Mouse (Mus musculus): ENCODE measurements around the gene Lrrn1. TPM values are rescaled to one million over a fixed set of nuclear protein-coding genes. Genes with fewer than 3 reads are reported as not detected.

Gene Lrrn1
- polyA plus RNA-seq, 1 experiment from 2014 or later: 59.0 TPM

DNA sequence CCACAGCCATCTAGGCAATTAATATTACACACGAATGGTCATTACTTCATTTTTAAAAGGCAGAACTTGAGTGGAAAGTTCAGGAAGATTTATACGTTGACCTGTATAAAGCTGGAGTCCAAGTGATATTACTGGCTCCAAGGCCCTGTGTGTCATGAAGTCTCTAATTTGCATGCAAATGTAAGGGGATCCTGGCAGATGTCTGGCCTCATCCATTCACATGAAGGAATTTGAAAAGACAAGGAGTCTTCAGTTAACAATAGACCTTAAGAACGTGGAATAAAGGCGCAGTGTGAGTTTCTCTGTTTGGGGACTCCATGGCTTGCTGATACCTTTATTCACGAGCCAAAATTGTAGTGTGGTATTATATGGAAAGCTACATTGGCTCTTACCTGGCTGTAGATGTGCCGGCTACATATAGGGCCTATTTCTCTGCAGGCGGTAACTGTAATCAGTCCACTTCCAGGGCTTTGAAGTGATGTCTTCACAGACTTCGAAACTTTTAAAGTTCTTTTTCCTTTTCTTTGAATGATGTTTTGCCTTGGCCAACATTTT lies 2.0 kb downstream of the Lrrn1 start:
- H3K4me1 ChIP-seq (ENCODE audit: control insufficient read depth, insufficient read depth, low read length): no peaks in the 10 kb centered on the region
- H3K27ac ChIP-seq (replicated peaks; ENCODE audit: low read depth, low read length): no peak overlapping the region
- no peaks in the 10 kb centered on the region; the same call in none of the 2 replicates for H3K27me3 ChIP-seq (ENCODE audit: control insufficient read depth, insufficient read depth, low read length)
- H3K4me3 ChIP-seq (ENCODE audit: low read depth, low read length): peak overlapping the region; percentile 64
- WGBS: 31% methylated on average over 8 of the region's 8 CpGs
- H3K4me2 ChIP-seq (ENCODE audit: low read depth, low read length): peak overlapping the region; percentile 85; the same call in 1 of the 2 replicates
- ATAC-seq (replicated peaks; ENCODE audit: insufficient number of reproducible peaks, low FRiP score, low TSS enrichment, low read depth) (no peak), DNase-seq (ENCODE audit: low spot score) (no peak)
- no peak overlapping the region for H3K9ac ChIP-seq (replicated peaks; ENCODE audit: low read length)
- H3K36me3 ChIP-seq (replicated peaks; ENCODE audit: control insufficient read depth, insufficient read depth, low read depth, low read length): no peaks in the 10 kb centered on the region
- no peaks in the 10 kb centered on the region for H3K9me3 ChIP-seq (replicated peaks; ENCODE audit: control insufficient read depth, low read length)

- Histone ChIP-seq H3K4me3 (ENCODE audit: low read depth, low read length) (no peak overlapping the region), H3K9me3 (replicated peaks; ENCODE audit: control insufficient read depth, low read length) (no peaks in the 10 kb centered on the region), H3K27me3 (ENCODE audit: control insufficient read depth, insufficient read depth, low read length) (no peaks in the 10 kb centered on the region; the same call in none of the 2 replicates), H3K4me2 (ENCODE audit: low read depth, low read length) (no peak overlapping the region), H3K36me3 (replicated peaks; ENCODE audit: control insufficient read depth, insufficient read depth, low read depth, low read length) (no peaks in the 10 kb centered on the region), H3K9ac (replicated peaks; ENCODE audit: low read length) (no peak overlapping the region), H3K4me1 (ENCODE audit: control insufficient read depth, insufficient read depth, low read length) (no peaks in the 10 kb centered on the region), H3K27ac (replicated peaks; ENCODE audit: low read depth, low read length) (no peak overlapping the region)
- no peak for DNase-seq (ENCODE audit: low spot score)
- ATAC-seq (replicated peaks; ENCODE audit: insufficient number of reproducible peaks, low FRiP score, low TSS enrichment, low read depth): no peak
- 52% methylated on average over 1 of the region's 1 CpGs for WGBS
These were observed 5.0 kb downstream of the Lrrn1 start for GRCm38 (mm10) chr6:107534533-107534932.

- Histone ChIP-seq H3K4me3 (ENCODE audit: low read depth, low read length) (no peak overlapping the region), H3K4me1 (ENCODE audit: control insufficient read depth, insufficient read depth, low read length) (no peaks in the 10 kb centered on the region), H3K27ac (replicated peaks; ENCODE audit: low read depth, low read length) (no peak overlapping the region), H3K9ac (replicated peaks; ENCODE audit: low read length) (no peak overlapping the region), H3K27me3 (ENCODE audit: control insufficient read depth, insufficient read depth, low read length) (no peaks in the 10 kb centered on the region; the same call in 1 of the 2 replicates), H3K9me3 (replicated peaks; ENCODE audit: control insufficient read depth, low read length) (no peaks in the 10 kb centered on the region), H3K4me2 (ENCODE audit: low read depth, low read length) (no peak overlapping the region), H3K36me3 (replicated peaks; ENCODE audit: control insufficient read depth, insufficient read depth, low read depth, low read length) (no peaks in the 10 kb centered on the region)
- WGBS: 88% methylated on average over 4 of the region's 4 CpGs
- no peak for ATAC-seq (replicated peaks; ENCODE audit: insufficient number of reproducible peaks, low FRiP score, low TSS enrichment, low read depth)
- no peak for DNase-seq (ENCODE audit: low spot score)
These were observed 7.1 kb downstream of the Lrrn1 start for GRCm38 (mm10) chr6:107536631-107537030.

DNA sequence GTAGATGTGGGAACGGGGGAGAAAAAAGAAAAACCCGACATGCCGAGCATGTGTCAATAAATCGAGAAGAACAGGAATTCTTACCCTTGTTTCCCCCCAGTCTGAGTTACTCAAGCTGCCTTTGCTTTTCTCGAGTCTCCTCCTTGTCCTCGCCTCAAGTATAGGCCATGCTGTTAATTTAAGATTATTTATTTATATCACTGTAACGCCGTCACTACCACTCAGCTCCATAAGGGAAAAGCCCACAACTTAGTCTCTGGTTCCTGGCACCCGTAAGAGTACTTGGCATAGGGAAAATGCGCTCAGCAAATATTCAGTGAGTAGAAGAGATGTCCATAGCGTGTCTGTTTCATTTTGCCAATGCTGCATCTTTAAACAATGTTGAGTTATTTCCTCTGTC lies 11.7 kb downstream of the Lrrn1 start:
- ATAC-seq (replicated peaks; ENCODE audit: insufficient number of reproducible peaks, low FRiP score, low TSS enrichment, low read depth) (no peak), DNase-seq (ENCODE audit: low spot score) (no peak)
- no peak overlapping the region for H3K27ac ChIP-seq (replicated peaks; ENCODE audit: low read depth, low read length)
- H3K36me3 ChIP-seq (replicated peaks; ENCODE audit: control insufficient read depth, insufficient read depth, low read depth, low read length): no peaks in the 10 kb centered on the region
- H3K9ac ChIP-seq (replicated peaks; ENCODE audit: low read length): no peak overlapping the region
- no peaks in the 10 kb centered on the region for H3K27me3 ChIP-seq (ENCODE audit: control insufficient read depth, insufficient read depth, low read length)
- H3K4me3 ChIP-seq (ENCODE audit: low read depth, low read length): no peak overlapping the region
- no peaks in the 10 kb centered on the region for H3K9me3 ChIP-seq (replicated peaks; ENCODE audit: control insufficient read depth, low read length)
- H3K4me2 ChIP-seq (ENCODE audit: low read depth, low read length): no peak overlapping the region
- 87% methylated on average over 11 of the region's 11 CpGs for WGBS
- no peaks in the 10 kb centered on the region for H3K4me1 ChIP-seq (ENCODE audit: control insufficient read depth, insufficient read depth, low read length)

GRCm38 (mm10) chr6:107541918-107542317 lies 12.3 kb downstream of the Lrrn1 start:
- H3K9me3 ChIP-seq (replicated peaks; ENCODE audit: control insufficient read depth, low read length): no peaks in the 10 kb centered on the region
- H3K27ac ChIP-seq (replicated peaks; ENCODE audit: low read depth, low read length): no peak overlapping the region
- no peak for ATAC-seq (replicated peaks; ENCODE audit: insufficient number of reproducible peaks, low FRiP score, low TSS enrichment, low read depth)
- no peak overlapping the region for H3K4me2 ChIP-seq (ENCODE audit: low read depth, low read length)
- H3K4me3 ChIP-seq (ENCODE audit: low read depth, low read length): no peak overlapping the region
- H3K9ac ChIP-seq (replicated peaks; ENCODE audit: low read length): no peak overlapping the region
- H3K4me1 ChIP-seq (ENCODE audit: control insufficient read depth, insufficient read depth, low read length): no peaks in the 10 kb centered on the region
- WGBS: 88% methylated on average over 4 of the region's 4 CpGs
- no peak for DNase-seq (ENCODE audit: low spot score)
- no peaks in the 10 kb centered on the region for H3K27me3 ChIP-seq (ENCODE audit: control insufficient read depth, insufficient read depth, low read length)
- H3K36me3 ChIP-seq (replicated peaks; ENCODE audit: control insufficient read depth, insufficient read depth, low read depth, low read length): no peaks in the 10 kb centered on the region

- no peaks in the 10 kb centered on the region for H3K27me3 ChIP-seq (ENCODE audit: control insufficient read depth, insufficient read depth, low read length)
- no peak overlapping the region for H3K9ac ChIP-seq (replicated peaks; ENCODE audit: low read length)
- H3K4me1 ChIP-seq (ENCODE audit: control insufficient read depth, insufficient read depth, low read length): no peaks in the 10 kb centered on the region
- DNase-seq (ENCODE audit: low spot score) (no peak), ATAC-seq (replicated peaks; ENCODE audit: insufficient number of reproducible peaks, low FRiP score, low TSS enrichment, low read depth) (no peak)
- H3K4me3 ChIP-seq (ENCODE audit: low read depth, low read length): no peak overlapping the region
- no peak overlapping the region for H3K27ac ChIP-seq (replicated peaks; ENCODE audit: low read depth, low read length)
- 92% methylated on average over 2 of the region's 2 CpGs for WGBS
- H3K36me3 ChIP-seq (replicated peaks; ENCODE audit: control insufficient read depth, insufficient read depth, low read depth, low read length): no peaks in the 10 kb centered on the region
- no peaks in the 10 kb centered on the region for H3K9me3 ChIP-seq (replicated peaks; ENCODE audit: control insufficient read depth, low read length)
- no peak overlapping the region for H3K4me2 ChIP-seq (ENCODE audit: low read depth, low read length)
These were observed 16.7 kb downstream of the Lrrn1 start for GRCm38 (mm10) chr6:107546272-107546671.

DNA sequence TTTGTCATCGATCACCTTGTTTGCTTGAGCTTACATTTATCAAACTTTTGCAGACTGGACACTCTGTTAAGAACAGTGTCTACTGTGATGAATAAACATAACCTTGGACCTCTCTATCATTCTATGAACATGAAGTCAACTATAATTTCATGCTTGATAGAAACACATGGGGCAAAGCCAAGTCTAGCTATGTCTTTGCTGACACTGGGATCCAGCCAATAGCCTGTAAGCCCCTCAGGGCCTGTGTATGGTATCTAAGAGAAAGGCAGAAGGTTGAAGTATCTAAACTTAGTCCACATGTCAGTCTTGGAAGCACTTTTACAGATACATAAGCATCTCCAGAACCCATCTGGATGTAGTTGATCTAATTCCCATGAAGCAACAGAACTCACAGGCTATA lies 22.9 kb downstream of the Lrrn1 start:
- DNase-seq (ENCODE audit: low spot score): no peak
- Histone ChIP-seq H3K36me3 (replicated peaks; ENCODE audit: control insufficient read depth, insufficient read depth, low read depth, low read length) (no peaks in the 10 kb centered on the region), H3K9me3 (replicated peaks; ENCODE audit: control insufficient read depth, low read length) (no peaks in the 10 kb centered on the region), H3K27ac (replicated peaks; ENCODE audit: low read depth, low read length) (no peak overlapping the region), H3K4me3 (ENCODE audit: low read depth, low read length) (no peak overlapping the region), H3K27me3 (ENCODE audit: control insufficient read depth, insufficient read depth, low read length) (no peaks in the 10 kb centered on the region), H3K4me1 (ENCODE audit: control insufficient read depth, insufficient read depth, low read length) (no peaks in the 10 kb centered on the region), H3K4me2 (ENCODE audit: low read depth, low read length) (no peak overlapping the region), H3K9ac (replicated peaks; ENCODE audit: low read length) (no peak overlapping the region)
- no peak for ATAC-seq (replicated peaks; ENCODE audit: insufficient number of reproducible peaks, low FRiP score, low TSS enrichment, low read depth)
- WGBS: 92% methylated on average over 1 of the region's 1 CpGs

GRCm38 (mm10) chr6:107555364-107555763 lies 25.8 kb downstream of the Lrrn1 start:
- no peak for ATAC-seq (replicated peaks; ENCODE audit: insufficient number of reproducible peaks, low FRiP score, low TSS enrichment, low read depth)
- H3K36me3 ChIP-seq (replicated peaks; ENCODE audit: control insufficient read depth, insufficient read depth, low read depth, low read length): no peaks in the 10 kb centered on the region
- 82% methylated on average over 5 of the region's 5 CpGs for WGBS

More at GRCm38 (mm10) chr6:107555364-107555763, 25.8 kb downstream of the Lrrn1 start:
- H3K4me3 ChIP-seq (ENCODE audit: low read depth, low read length): no peak overlapping the region
- H3K4me2 ChIP-seq (ENCODE audit: low read depth, low read length): no peak overlapping the region
- H3K9me3 ChIP-seq (replicated peaks; ENCODE audit: control insufficient read depth, low read length): no peaks in the 10 kb centered on the region
- no peak overlapping the region for H3K27ac ChIP-seq (replicated peaks; ENCODE audit: low read depth, low read length)
- DNase-seq (ENCODE audit: low spot score): no peak
- no peaks in the 10 kb centered on the region for H3K27me3 ChIP-seq (ENCODE audit: control insufficient read depth, insufficient read depth, low read length)
- H3K4me1 ChIP-seq (ENCODE audit: control insufficient read depth, insufficient read depth, low read length): no peaks in the 10 kb centered on the region
- no peak overlapping the region for H3K9ac ChIP-seq (replicated peaks; ENCODE audit: low read length)
